Mouse (Mus musculus) cerebellum, adult 9-11 months (tissue): ENCODE data around the gene Fxyd3.

Source experiments
- DNase-seq: peaks from one replicate; pipeline ENCODE4 v3.0.0; 2022

The Fxyd3 gene

GRCm38 (mm10) chr7:31067836-31068235 lies 8.7 kb downstream of the Fxyd3 start:
- peak; percentile 31 for DNase-seq

DNA sequence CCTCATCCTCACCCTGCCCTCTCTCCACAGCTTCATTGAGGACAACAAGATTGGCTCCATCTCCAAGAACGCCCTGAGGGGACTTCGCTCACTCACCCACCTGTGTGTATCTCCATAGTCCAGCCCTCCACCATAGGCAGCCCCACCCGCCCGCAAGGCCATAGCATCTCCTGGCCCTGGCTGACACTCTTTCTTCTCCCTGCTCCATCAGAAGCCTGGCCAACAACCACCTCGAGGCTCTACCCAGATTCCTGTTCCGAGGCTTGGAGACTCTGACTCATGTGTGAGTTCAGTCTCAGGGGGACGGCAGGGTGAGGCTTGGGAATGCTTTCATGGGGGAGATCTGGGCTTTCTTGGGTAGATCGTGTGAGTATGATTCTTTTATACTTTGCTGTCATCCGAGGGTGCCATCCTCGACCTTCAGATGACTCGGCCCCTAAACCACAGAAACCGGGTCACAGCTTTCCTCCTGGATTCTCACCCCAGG lies 13.4 kb downstream of the Fxyd3 start:
- no peak for DNase-seq

GRCm38 (mm10) chr7:31060621-31061010 lies 15.9 kb downstream of the Fxyd3 start:
- DNase-seq: no peak

GRCm38 (mm10) chr7:31059919-31060620 lies 16.4 kb downstream of the Fxyd3 start:
- DNase-seq: no peak

DNA sequence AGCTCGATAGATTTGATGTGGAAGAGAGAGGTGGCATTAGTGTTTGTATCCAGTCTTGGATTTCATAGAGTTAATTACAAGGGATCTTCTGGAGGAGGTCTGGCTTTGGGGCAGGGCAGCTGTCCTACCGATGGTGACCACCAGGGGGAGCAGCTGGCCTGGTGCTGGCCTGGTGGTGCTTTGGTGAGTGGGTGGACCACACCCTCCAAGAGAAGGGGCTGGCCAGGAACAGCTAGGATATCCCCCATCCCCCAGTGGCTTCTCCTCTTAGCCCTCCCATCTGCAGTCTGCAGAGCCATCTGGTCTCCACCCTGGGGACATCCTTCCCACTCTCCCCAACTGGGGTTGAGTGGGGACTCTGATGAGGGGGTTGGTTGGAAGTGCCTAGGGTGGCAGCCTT lies 17.4 kb downstream of the Fxyd3 start, which contains the start of gene Lgi4:
TSS of gene Lgi4 (plus strand) at position 235 of the 400 bp plus-strand sequence.
- peak; percentile 82 for DNase-seq

DNA sequence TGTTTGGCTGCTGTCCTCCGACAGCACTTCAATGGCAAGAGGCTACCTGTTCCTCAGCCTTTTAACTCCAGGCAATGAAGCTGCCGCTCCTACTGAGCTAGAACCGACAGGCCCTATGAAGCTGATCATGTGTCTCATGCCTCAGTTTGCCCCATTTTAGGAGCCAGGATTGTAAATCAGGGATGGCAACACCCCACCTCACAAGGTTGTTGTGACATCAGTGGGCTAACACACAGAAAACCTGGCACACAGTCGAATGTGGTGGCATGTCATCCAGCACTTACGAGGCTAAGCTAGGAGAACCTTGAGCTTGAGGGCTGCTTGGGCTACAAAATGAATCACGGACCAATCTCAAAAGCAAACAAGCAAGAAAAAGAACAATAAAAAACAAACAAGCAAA lies 18.3 kb downstream of the Fxyd3 start:
- DNase-seq: no peak

- DNase-seq: no peak
Measured at GRCm38 (mm10) chr7:31057730-31058129, 18.8 kb downstream of the Fxyd3 start.

GRCm38 (mm10) chr7:31057071-31057470 lies 19.4 kb downstream of the Fxyd3 start, which contains the start of gene Fxyd1:
Fxyd1 (minus strand) TSS chr7:31057199.
- DNase-seq: no peak

GRCm38 (mm10) chr7:31056448-31056847 lies 20.1 kb downstream of the Fxyd3 start:
- DNase-seq: no peak

DNA sequence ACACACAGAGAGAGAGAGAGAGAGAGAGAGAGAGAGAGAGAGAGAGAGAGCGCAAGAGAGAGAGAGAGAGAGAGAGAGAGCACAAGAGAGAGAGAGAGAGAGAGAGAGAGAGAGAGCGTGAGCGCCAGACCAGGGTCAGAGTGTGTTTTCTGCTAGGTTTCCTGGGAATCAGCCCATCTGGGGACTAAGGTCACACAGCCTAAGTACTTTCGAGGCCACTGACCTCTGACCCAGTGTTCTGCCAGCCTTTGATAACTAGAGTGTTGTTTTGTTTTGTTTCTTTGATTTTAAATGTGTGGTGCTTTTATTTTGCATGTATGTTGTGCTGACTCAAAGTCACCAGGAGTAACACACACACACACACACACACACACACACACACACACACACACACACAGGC lies 20.6 kb downstream of the Fxyd3 start:
- DNase-seq: no peak

GRCm38 (mm10) chr7:31055354-31055824 lies 21.1 kb downstream of the Fxyd3 start:
- DNase-seq: peak; percentile 67

DNA sequence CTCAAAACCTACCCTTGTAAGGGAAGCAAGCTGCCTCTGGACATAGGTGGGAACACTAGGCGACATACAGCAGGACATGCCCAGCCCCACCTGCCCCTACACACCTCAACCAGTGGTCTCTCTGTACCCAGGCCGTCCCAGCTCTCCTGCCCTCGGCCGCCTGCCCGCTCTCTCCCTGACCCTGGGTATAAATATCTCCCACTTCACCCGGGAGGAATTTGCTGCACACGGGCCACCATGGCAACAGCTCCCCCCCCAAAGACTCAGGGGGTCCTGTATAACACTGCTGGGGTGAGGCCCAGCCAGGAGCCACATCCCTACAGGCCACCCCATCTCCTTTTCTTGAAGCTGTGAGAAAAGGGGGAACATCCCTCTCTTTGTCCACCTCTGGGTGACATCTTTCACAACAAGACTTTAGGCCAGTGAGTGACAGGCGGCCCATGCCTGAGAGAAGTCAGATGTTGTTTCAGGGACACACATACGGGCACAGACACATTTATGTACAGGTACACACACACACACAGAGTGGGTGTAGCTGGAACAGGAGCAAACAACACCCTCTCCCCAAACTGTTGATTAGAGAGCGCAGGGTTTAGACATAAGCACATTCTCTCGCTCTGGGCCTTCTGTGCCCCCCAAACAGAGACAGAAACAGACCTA lies 21.7 kb downstream of the Fxyd3 start:
- DNase-seq: no peak

DNA sequence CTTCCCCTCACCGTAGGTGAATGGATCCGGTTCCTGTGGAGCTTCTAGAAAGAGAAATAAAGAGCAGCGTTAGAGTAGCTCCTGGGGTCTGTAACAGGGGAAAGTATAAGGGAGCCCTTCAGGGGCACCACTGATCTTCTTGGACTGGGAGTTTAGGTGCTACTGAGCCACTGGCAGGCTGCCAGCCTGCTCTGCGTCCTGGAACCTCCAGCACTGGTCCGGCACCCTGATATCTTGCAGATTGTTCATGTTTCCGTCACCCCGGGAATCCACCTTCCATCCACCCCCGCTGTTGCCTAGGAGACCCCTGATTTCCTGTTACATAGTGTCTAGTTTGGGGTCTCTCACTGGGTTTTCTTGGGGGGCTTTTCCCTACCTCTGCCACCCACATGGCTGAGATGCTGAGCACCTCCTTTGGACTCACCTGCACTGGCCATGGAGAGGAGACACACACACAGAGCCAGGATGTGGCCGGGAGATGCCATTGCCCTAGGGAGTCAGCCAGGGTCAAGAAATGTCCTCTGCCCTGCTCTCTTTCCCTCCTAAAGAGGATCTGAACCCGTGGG lies 22.5 kb downstream of the Fxyd3 start:
- peak; percentile 72 for DNase-seq

DNA sequence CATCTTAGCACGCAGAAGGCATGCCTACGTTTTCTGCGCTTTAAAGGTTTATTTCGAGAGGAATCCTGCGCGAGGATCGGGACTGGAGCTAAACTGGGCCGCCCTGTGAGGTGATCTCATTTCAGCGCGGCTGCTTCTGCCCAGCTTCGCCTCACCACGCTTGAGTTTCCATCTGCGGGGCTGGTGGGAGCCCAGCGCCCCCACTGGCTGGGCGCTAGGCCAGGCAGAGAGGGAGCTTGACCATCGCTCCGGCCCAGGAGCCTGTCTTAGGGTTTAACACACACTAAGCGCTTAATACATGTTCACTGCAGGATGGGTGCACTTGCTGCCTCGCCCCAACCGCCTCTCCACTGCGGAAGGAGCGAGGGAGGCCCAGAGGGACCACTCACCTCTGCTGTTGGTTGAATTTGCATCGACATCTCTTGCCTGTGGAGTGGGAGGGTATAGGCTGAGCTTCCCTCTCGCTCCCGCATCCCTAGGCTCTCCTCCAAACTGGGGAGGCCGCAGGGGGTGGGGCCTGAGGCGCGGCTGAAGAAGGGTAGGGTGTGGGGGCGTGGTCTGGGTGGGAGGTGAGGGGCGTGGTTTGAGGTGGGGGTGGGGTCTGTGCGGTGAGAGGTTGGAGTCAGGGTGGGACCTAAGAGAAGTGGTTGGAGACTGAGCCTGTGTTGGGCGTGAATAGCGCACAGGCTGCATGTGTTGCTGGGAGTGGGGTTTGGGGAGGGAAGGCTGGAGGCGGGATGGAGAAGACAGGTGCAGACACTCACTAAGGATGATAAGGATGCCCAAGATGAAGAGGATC lies 23.7 kb downstream of the Fxyd3 start:
- peak; percentile 90 for DNase-seq

GRCm38 (mm10) chr7:31052251-31052635 lies 24.3 kb downstream of the Fxyd3 start:
- DNase-seq: no peak

- peak; percentile 76 for DNase-seq
Measured at GRCm38 (mm10) chr7:31051321-31052021, 25.0 kb downstream of the Fxyd3 start, which contains the start of gene Fxyd7. Fxyd7 (minus strand) TSS chr7:31051467.

GRCm38 (mm10) chr7:31050921-31051320 lies 25.6 kb downstream of the Fxyd3 start:
- DNase-seq: peak; percentile 72

GRCm38 (mm10) chr7:31050487-31050886 lies 26.0 kb downstream of the Fxyd3 start:
- DNase-seq: no peak

- DNase-seq: peak; percentile 72
Measured at GRCm38 (mm10) chr7:31049846-31050281, 26.6 kb downstream of the Fxyd3 start.

- peak; percentile 82 for DNase-seq
Measured at GRCm38 (mm10) chr7:31049135-31049845, 27.2 kb downstream of the Fxyd3 start.

DNA sequence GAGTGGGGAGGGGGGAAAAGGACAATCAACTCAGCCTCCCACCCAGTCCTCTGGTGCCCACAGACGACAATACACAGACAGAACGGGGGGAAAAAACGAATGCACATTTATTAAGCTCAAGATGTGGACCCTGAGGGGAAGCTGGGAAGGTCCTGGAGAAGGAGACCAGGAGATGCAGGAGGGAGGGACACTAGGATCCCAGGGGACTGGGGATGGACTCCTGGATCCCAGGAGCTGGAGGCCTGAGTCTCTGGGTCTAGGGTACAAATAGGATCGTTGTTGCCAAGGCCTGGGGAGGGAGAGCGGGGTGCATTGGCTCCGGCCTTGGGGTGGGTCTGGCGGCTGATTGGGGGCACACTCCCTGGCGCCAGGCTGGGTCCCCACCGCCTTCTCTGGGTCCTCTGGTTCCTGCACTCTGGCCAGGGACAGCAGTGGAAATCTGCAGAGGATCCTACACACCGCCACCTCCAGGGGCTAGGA lies 34.0 kb downstream of the Fxyd3 start, which contains the start of gene Fxyd5:
TSS of gene Fxyd5 (minus strand) at position 51 of the 480 bp plus-strand sequence.
- DNase-seq: no peak
